Mouse (Mus musculus) embryonic fibroblast, embryonic 13.5 days (primary cell): ENCODE results near the gene Cnot2.

Source experiments
- CTCF ChIP-seq: IDR thresholded peaks from 2 replicates; pipeline ENCODE4 v1.5.1; 2011; ENCODE audit warnings: mild to moderate bottlenecking, control low read depth, low read length, moderate library complexity, borderline replicate concordance; ENCODE audit not compliant: insufficient read depth
- POLR2A ChIP-seq: IDR thresholded peaks from 2 replicates; pipeline ENCODE4 v1.6.1; 2011; ENCODE audit warnings: low read depth, mild to moderate bottlenecking, control low read depth, low read length, moderate library complexity

DNA sequence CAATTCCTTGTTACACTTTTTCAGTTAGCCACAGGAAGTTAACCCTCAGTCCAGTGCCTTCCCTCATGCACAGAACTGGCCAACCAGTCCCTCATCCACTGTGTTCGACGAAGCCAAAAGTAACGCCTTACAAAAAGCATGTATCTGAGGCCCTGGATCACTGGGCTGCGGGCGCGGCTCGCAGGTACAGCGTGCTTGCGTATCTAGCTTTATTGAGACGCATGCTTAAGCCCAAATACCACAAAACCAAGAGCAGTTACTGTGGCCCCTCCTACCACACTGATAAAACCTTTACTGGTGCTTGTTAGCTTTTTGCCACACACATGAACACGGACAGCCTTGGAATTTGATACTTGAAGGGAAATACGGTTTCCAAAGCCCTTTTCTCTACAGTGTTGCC is 99.4 kb downstream of the Cnot2 start:
- TF ChIP-seq POLR2A (no peak), CTCF (no peak)
